Mouse (Mus musculus) cerebellum, postnatal 14 days (tissue): Measurements from ENCODE around the gene Rad1.

Experiments
- DNase-seq, 2 experiments: peaks; one replicate each; pipeline ENCODE4 v3.0.0; 2021; ENCODE audit warnings: mixed read lengths in 2 of 2

Gene Rad1

GRCm38 (mm10) chr15:10525896-10526295 lies 40.1 kb downstream of the Rad1 start:
- DNase-seq = no peak

- DNase-seq = no peak
Observed at GRCm38 (mm10) chr15:10531352-10531751, 45.5 kb downstream of the Rad1 start.

GRCm38 (mm10) chr15:10533361-10533760 lies 47.5 kb downstream of the Rad1 start:
- DNase-seq = peak; percentile 32 to 48

- no peak for DNase-seq
Observed at GRCm38 (mm10) chr15:10534591-10534990, 48.8 kb downstream of the Rad1 start.

- no peak for DNase-seq
Observed at GRCm38 (mm10) chr15:10535969-10536368, 50.2 kb downstream of the Rad1 start.

DNA sequence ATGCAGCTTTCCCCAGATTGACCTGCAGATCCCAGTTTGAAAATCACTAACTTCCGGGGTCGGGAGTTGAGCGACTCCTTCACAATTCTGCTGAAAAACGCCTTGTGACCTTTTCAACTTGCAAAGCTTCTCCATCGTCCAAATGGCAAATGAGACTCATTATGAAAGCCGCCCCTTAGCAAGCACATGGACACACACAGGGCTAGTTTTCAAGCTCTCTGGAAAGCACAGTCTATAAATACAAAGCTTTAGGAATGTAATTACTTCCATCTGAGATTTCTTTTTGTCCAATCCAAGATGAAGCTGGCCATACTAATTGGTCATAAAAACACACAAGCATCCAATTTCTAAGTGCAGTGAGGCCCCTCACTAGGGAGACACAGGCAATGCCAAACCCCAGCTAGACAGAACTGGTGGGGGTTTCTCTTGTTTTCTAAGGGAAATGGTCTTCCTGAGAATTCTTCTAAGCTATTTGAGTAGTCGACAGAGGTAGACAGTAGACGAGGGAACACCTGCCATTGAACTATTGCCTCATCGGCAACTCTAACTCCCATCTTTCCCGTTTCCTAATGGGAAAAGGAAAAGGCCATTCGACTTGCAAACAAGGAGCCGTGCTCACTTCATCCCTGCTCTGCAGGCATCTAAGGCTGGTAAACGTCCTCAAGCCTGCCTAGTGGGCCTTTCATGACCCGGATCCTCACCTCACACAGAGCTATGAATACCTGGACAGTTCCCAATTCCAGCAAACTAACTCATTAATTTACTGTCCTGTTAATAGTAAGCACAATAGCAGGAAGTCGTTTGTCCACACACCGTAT lies 54.7 kb downstream of the Rad1 start:
- no peak for DNase-seq
